Mouse (Mus musculus): ENCODE data around the gene Smco3. TPM values are rescaled to one million over a fixed set of nuclear protein-coding genes. Genes with fewer than 3 reads are reported as not detected.
"Not testable (repeated sequence)": the region's sequence is repeated elsewhere in the genome, so short reads cannot be mapped to it uniquely, and the experiment has no call there.

Smco3 gene
- total RNA-seq, 1 experiment from 2014 or later = 0.82 TPM

- peak; percentile 57 for ATAC-seq (replicated peaks; ENCODE audit: low read depth, poor library complexity, severe bottlenecking)
These were observed 27.2 kb downstream of the Smco3 start, which contains the start of gene H2afj for GRCm38 (mm10) chr6:136808014-136808417. Gene H2afj (plus strand): TSS chr6:136808244.

- ATAC-seq (replicated peaks; ENCODE audit: low read depth, poor library complexity, severe bottlenecking) = no peak
These were observed 27.7 kb downstream of the Smco3 start for GRCm38 (mm10) chr6:136807395-136808013.

- no peak for ATAC-seq (replicated peaks; ENCODE audit: low read depth, poor library complexity, severe bottlenecking)
These were observed 28.4 kb downstream of the Smco3 start for GRCm38 (mm10) chr6:136806819-136807218.

GRCm38 (mm10) chr6:136805409-136805775 is 29.9 kb downstream of the Smco3 start:
- no peak for ATAC-seq (replicated peaks; ENCODE audit: low read depth, poor library complexity, severe bottlenecking)

DNA sequence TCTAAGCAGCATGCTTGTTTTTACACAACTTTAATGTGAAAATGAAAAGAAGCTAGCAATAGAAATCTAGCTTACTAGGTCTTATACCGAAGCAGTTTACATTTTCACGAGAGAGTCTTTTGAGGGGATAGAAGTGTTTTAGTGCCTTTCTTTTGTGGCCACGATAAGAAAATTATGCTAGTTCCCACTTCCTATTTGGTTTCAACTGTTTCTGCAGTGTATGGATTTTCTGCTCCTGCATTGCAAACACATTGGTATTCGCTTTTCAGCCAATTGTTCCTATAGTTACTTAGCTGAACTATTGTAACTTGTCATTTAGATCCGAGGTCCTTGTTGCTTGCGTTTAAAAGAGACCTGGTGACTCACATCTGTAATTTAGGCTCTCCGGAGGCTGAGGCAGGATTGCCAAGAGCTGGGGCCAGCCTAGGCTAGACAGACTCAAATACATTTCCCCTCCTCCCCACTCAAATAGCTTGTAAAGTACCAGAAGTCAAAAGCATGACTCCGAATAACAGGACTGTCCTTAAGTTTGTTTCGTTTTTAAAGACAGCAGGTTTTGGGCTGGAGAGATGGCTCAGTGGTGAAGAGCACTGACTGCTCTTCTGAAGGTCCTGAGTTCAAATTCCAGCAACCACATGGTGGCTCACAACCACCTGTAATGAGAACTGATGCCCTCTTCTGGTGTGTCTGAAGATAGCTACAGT is 30.4 kb downstream of the Smco3 start:
- no peak for ATAC-seq (replicated peaks; ENCODE audit: low read depth, poor library complexity, severe bottlenecking)

GRCm38 (mm10) chr6:136803739-136804633 is 31.3 kb downstream of the Smco3 start, which contains the start of gene Hist4h4:
Gene Hist4h4 (minus strand): TSS chr6:136804415.
- peak; percentile 56 for ATAC-seq (replicated peaks; ENCODE audit: low read depth, poor library complexity, severe bottlenecking)

GRCm38 (mm10) chr6:136803093-136803738 is 32.0 kb downstream of the Smco3 start:
- no peak for ATAC-seq (replicated peaks; ENCODE audit: low read depth, poor library complexity, severe bottlenecking)

- ATAC-seq (replicated peaks; ENCODE audit: low read depth, poor library complexity, severe bottlenecking) = no peak
These were observed 34.0 kb downstream of the Smco3 start for GRCm38 (mm10) chr6:136801274-136801673.

DNA sequence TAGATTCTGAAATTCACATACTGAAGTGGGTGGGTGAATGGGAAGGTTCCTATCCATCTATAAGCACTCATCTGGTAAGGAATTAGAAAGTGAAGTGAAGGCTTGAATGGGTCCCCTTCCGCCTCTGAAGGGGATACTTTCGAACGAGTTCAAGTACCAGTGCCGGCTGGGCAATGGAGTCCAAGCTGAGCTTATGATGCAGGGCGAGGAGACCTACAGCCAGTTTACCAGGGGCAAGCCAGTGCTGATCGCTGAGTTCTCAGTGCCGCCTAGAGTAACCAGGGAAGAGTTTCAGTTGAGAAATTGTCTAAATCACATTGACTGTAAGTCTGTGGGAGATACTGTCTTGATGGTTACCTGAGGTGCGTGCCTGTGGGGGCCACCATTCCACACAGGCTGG is 34.5 kb downstream of the Smco3 start:
- no peak for ATAC-seq (replicated peaks; ENCODE audit: low read depth, poor library complexity, severe bottlenecking)

- not testable (repeated sequence) for ATAC-seq (replicated peaks; ENCODE audit: low read depth, poor library complexity, severe bottlenecking)
These were observed 37.2 kb downstream of the Smco3 start for GRCm38 (mm10) chr6:136797874-136798693.

- no peak for ATAC-seq (replicated peaks; ENCODE audit: low read depth, poor library complexity, severe bottlenecking)
These were observed 39.4 kb downstream of the Smco3 start for GRCm38 (mm10) chr6:136795850-136796249.

DNA sequence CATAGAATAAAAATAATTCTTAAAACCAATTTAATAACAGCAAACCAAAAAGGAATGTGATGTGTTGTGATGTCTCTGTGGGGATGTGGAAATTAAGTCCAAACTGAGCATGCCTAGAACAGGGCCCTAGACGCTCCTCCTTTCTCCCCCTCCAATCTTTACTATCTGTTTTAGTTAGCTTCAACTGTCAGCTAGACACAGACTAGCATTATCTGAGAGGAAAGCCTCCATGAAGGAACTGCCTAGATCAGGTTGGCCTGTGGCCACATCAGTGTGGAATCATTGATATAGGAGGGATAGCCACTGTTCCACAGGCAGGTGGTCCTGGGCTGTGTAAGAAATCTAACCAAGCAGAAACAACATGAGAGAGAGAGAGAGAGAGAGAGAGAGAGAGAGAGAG is 40.1 kb downstream of the Smco3 start:
- peak; percentile 41; the same call in 1 of the 2 replicates for ATAC-seq (replicated peaks; ENCODE audit: low read depth, poor library complexity, severe bottlenecking)

DNA sequence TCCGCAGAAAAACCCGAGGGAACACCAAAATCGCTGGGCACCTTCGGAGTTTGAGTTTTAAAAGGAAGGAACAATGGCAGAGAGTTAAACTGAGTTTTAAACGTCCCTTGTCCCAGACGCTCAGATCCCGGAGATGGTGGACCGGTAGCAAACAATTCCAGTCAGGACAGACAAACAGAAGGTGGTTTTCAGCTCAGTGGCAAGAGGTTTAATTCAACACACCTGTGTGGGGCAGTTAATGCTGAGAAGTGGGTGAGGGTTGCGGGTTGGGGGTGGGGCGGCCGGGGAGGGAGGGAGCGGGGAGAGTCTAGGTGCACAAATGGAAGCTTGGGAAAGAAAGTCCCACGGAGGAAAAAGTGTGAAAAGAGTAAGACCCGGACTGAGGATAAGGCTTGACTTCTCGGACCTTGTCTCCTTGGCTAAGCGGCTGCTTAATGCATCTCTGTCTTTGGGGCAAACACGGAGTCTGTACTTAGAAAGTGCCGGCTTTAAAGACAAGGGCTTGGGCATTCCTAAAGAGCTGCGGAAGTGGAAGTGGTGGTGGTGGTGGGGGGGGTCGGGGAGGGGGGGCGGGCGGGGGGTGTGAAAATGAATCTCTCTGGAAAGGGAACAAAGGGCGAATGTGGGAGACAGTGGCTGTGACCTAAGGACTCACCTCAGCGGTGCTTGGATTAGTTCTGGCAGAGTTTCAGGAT is 41.3 kb downstream of the Smco3 start:
- ATAC-seq (replicated peaks; ENCODE audit: low read depth, poor library complexity, severe bottlenecking) = peak; percentile 24

DNA sequence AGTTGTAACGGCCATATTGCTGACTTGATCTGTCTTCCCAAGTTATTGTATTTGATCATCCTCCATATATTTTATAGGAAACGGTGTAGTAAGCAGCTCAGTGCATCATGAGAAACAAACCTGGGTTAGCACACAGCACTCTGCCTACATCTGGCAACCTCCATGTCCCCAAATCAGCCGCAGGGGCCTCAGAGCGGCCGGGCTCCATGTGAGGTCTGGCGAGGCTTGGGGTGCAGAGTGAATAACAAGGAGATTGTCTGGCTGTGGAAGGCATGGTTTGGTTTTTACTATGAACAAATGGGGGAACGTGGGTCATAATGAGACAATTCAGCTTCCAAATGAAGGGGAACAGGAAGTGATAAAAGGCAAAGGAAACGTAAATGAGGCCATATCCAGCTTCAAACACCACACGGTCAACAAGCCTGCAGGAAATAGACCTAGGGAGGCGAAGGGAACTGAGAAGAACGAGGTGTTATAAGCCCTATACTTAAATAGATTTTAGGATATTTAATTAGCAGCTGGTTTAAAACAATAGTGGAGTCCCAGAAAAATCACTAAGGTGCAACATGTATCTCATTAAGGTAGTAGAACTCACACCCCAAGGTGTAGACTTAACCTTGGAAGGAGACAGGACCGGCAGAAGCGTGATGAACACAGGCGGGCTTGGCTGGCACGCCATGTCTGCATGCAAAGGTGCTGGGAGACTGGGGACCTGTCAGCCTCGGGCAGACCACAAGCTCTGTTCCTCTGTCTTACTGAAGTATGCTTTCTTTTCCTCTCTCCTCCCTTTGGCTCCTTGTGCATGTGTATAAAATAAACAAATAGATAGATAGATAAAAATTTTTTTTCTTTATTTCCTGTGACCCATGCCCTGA is 42.1 kb downstream of the Smco3 start:
- ATAC-seq (replicated peaks; ENCODE audit: low read depth, poor library complexity, severe bottlenecking) = peak; percentile 56

DNA sequence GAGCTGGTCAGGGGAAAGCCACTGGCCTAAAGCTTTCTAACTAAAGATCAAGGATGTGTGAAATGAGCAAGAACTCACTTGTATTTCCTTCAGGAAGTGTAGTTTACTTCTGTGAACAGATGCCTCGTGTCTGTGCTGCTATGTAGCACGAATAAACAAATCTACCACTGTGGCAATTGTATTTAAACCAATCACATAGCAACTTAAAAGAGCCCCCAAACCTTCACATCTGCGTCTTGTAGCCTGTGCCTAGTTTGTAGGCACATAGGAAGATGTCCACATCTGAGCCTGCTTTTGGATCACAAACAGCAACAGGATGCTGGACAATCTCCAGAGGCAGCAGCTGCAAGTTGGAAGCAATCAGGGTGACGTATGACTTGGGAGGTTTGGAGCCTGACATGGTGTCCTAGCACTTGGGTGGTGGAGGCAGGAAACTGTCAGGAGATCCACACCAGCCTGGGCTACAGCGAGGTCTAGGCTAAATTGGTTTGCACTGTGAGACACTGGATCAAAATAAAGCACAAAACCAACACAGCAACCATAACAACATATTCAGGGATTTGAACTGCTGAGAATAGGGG is 45.8 kb downstream of the Smco3 start:
- ATAC-seq (replicated peaks; ENCODE audit: low read depth, poor library complexity, severe bottlenecking) = no peak

DNA sequence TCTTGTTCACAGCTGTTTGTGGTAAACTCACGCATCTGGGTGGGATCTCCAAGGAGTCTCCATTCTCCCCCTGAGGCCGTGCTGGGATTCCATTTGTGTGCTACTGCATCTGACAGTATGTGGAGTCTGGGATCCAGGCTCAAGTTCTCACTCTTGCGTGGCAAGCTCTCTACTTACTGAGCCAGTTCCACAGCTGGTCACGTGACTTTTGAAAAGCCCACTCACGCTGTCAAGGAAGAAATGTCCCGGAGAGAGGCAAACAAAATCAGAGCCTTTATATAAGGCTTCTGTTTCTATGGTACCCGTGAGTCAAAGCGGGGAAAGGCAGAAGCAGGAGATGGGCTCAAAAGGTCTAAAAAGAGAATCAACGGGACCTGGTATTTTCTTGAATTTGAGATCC is 52.5 kb downstream of the Smco3 start:
- ATAC-seq (replicated peaks; ENCODE audit: low read depth, poor library complexity, severe bottlenecking) = no peak

DNA sequence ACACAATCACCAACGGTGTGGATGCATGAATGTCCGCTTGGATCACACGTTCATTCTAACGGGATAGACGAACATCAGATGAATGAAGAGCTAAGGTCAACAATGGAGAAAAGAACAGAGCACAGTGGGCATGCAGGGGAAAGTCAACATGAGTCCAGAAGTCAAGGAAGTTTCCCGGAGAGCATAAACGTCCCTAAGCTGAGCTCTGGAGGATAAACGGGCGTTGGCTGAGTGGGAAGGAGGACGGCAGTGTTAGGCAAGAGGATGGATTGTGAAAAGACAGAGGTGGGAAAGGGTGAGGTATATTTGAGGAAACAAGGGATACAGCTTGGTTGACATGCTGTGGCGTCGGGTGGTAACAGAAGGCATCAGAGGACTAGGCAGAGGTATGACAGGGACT is 53.1 kb downstream of the Smco3 start:
- no peak for ATAC-seq (replicated peaks; ENCODE audit: low read depth, poor library complexity, severe bottlenecking)

All from common myeloid progenitor, adult 5-6 weeks (primary cell).